Mouse (Mus musculus) forebrain, embryonic 13.5 days (tissue): ENCODE results near the gene Slc12a5. TPM values are rescaled to one million over a fixed set of nuclear protein-coding genes. Genes with fewer than 3 reads are reported as not detected.
A peak's percentile ranks its signal among the peaks of the same experiment; 100 is the strongest.

Source experiments
- ATAC-seq: fragments of 200-750 bp; cut with Nextera tagmentation; 2 replicates; pipeline ENCODE4 v1.8.0; 2017
- H3K27ac ChIP-seq: fragments of 300-500 bp; sonication (generic); 2 replicates; pipeline ENCODE4 v1.5.1; 2015; ENCODE audit warnings: inconsistent platforms, mild to moderate bottlenecking, moderate library complexity
- H3K27me3 ChIP-seq: fragments of 300-500 bp; sonication (generic); 2 replicates; pipeline ENCODE4 v1.6.1; 2015; ENCODE audit warnings: mild to moderate bottlenecking, inconsistent platforms
- H3K36me3 ChIP-seq: fragments of 300-500 bp; sonication (generic); 2 replicates; pipeline ENCODE4 v1.6.1; 2015; ENCODE audit warnings: mild to moderate bottlenecking, inconsistent platforms; ENCODE audit not compliant: poor library complexity, severe bottlenecking
- H3K4me1 ChIP-seq: fragments of 300-500 bp; sonication (generic); 2 replicates; pipeline ENCODE4 v1.6.1; 2015; ENCODE audit warnings: inconsistent platforms
- H3K4me2 ChIP-seq: fragments of 300-500 bp; sonication (generic); 2 replicates; pipeline ENCODE4 v1.6.1; 2015; ENCODE audit warnings: inconsistent platforms, mild to moderate bottlenecking, moderate library complexity
- H3K4me3 ChIP-seq: fragments of 300-500 bp; sonication (generic); 2 replicates; pipeline ENCODE4 v1.5.1; 2015; ENCODE audit warnings: mild to moderate bottlenecking, inconsistent platforms
- H3K9ac ChIP-seq: fragments of 300-500 bp; sonication (generic); 2 replicates; pipeline ENCODE4 v1.6.1; 2015; ENCODE audit warnings: mild to moderate bottlenecking, inconsistent platforms
- H3K9me3 ChIP-seq: fragments of 300-500 bp; sonication (generic); replicated peaks from 2 replicates; pipeline ENCODE4 v1.6.1; 2016; ENCODE audit warnings: inconsistent platforms
- WGBS: fragments of 180-500 bp; shearing (Covaris S2); methylation state at CpG from one replicate; pipeline ENCODE4 v1.1.7; 2015; 5-methylcytosine and 5-hydroxymethylcytosine counted together
- polyA plus RNA-seq: library from polyadenylated mRNA; unstranded; fragments of >200 nt; fragmentation: Nextera tagmentation; extraction: Ambion mirVana; gene quantifications from 2 replicates; pipeline ENCODE4 v1.2.1, GENCODE M21; 2015

The Slc12a5 gene
- polyA plus RNA-seq, 1 experiment from 2014 or later: 5.7 TPM

- peaks cover 71% of the 10 kb centered on the region for H3K4me1 ChIP-seq
- 1% methylated on average over 65 of the region's 65 CpGs for WGBS
These were observed 7.3 kb downstream of the Slc12a5 start for GRCm38 (mm10) chr2:164967761-164968440.

DNA sequence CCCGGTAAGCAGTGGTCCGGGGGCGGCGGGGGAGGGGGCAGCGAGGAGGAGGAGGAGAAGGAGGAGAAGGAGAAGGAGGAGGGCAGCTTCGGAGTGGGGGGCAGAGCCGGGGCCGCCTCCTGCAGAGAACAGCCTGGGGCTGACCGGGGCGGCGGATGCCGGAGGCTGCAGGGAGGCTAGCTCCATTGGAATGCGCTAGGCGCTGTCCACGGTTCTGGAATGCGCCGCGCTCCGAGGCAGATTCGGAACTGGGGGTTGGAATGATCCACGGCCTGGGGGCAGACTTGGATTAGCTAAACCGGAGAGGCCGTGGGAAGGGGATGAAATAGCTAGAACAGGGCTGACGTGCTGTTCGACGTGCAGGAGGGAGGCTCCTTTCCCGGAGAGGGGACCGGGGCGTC is 7.8 kb downstream of the Slc12a5 start:
- Histone ChIP-seq H3K9me3 (no peaks in the 10 kb centered on the region), H3K36me3 (no peaks in the 10 kb centered on the region), H3K27me3 (peaks cover 79% of the 10 kb centered on the region), H3K4me3 (peak overlapping the region; percentile 41), H3K4me2 (peak overlapping the region; percentile 69), H3K27ac (peak overlapping the region; percentile 21), H3K4me1 (peaks cover 68% of the 10 kb centered on the region), H3K9ac (peak overlapping the region; percentile 61)
- under 1% methylated on average over 26 of the region's 29 CpGs for WGBS
- ATAC-seq: no peak

More at GRCm38 (mm10) chr2:164967761-164968440, 7.3 kb downstream of the Slc12a5 start:
- Histone ChIP-seq H3K9me3 (no peaks in the 10 kb centered on the region), H3K36me3 (no peaks in the 10 kb centered on the region), H3K4me3 (peak overlapping the region; percentile 41), H3K27me3 (peaks cover 74% of the 10 kb centered on the region), H3K9ac (peak overlapping the region; percentile 61), H3K4me2 (peak overlapping the region; percentile 69), H3K27ac (peak overlapping the region; percentile 21)
- peak; percentile 54; the same call in 1 of the 2 replicates for ATAC-seq

DNA sequence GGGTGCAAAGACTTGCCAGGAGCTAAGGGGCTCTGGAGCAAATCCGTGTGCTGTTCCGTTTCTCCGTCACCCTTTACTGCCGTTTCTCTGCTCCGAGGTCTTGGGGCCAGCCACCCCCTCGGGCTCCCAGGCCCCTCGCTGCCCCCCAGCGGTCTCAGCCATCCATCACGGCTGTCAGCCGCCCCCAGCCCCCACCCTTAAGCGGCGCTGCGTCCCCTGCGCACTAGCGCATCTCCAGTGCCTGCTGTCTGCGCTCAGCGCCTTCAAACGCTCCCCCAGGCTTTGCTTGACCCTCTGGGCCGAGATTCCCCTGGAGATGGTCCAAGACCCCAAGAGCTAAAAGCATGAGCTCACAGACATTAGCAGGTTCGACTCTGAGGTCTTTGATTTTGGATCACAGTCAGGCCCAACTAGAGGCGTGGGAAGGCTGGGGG is 8.8 kb downstream of the Slc12a5 start:
- Histone ChIP-seq H3K9ac (peak overlapping the region; percentile 61), H3K4me2 (peak overlapping the region; percentile 69), H3K4me3 (peak overlapping the region; percentile 41), H3K36me3 (no peaks in the 10 kb centered on the region), H3K9me3 (no peaks in the 10 kb centered on the region), H3K27ac (no peak overlapping the region), H3K4me1 (peaks cover 59% of the 10 kb centered on the region), H3K27me3 (peaks cover 81% of the 10 kb centered on the region)
- 3% methylated on average over 21 of the region's 21 CpGs for WGBS
- no peak for ATAC-seq

GRCm38 (mm10) chr2:164970631-164971196 is 10.1 kb downstream of the Slc12a5 start:
- Histone ChIP-seq H3K27ac (no peak overlapping the region; the same call in 1 of the 2 replicates), H3K9me3 (no peaks in the 10 kb centered on the region), H3K4me1 (peaks cover 48% of the 10 kb centered on the region), H3K4me3 (peak overlapping the region; percentile 41), H3K27me3 (peaks cover 79% of the 10 kb centered on the region), H3K9ac (peak overlapping the region; percentile 67), H3K4me2 (peak overlapping the region; percentile 69), H3K36me3 (no peaks in the 10 kb centered on the region)
- under 1% methylated on average over 42 of the region's 42 CpGs for WGBS
- peak; percentile 65 for ATAC-seq

DNA sequence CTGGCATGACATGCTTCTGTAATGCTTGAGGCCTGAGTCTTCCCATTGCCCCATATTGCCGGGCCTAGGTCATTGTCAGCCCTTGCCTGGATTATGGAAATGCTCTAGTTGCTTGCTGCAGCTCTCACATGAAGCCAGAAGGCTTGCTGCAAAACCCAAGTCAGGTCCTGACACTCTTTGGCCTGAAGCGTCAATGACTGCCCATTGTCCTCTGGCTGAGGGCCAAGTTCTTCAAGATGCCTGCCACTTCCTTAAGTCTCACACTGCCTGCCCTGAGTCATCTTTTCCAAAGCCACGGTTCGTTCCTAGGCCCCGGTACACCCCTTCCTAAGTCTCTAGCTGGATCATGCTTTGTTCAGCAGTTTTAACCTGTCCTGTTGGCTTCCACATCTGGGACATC is 12.0 kb downstream of the Slc12a5 start:
- H3K9me3 ChIP-seq: no peaks in the 10 kb centered on the region
- no peak overlapping the region for H3K4me2 ChIP-seq
- H3K36me3 ChIP-seq: no peaks in the 10 kb centered on the region
- ATAC-seq: no peak
- no peak overlapping the region for H3K4me3 ChIP-seq
- no peak overlapping the region for H3K27ac ChIP-seq
- H3K27me3 ChIP-seq: peaks cover 59% of the 10 kb centered on the region
- H3K9ac ChIP-seq: no peak overlapping the region
- WGBS: 74% methylated on average over 5 of the region's 5 CpGs
- peaks cover 40% of the 10 kb centered on the region for H3K4me1 ChIP-seq

DNA sequence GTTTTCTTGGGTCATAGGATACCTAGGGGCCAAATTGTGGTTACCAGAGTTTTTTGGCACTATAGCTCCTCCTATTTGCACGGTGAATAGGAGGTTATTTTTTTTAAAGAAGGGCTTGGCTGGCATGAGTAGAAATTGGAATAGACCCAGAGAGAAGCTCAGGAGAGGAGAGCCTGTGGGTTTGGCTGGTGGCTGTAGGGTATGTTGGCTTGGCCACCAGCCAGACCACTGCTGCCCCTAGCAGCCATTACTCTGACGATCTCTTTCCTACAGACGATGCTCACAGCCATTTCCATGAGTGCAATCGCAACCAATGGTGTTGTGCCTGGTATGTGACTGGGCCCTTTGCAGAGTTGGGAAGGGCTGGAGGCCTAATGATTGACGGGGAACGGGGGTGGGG is 15.0 kb downstream of the Slc12a5 start:
- ATAC-seq: no peak
- Histone ChIP-seq H3K27me3 (peaks cover 30% of the 10 kb centered on the region), H3K9ac (no peak overlapping the region), H3K4me3 (no peak overlapping the region), H3K27ac (no peak overlapping the region), H3K4me1 (peaks cover 10% of the 10 kb centered on the region), H3K36me3 (no peaks in the 10 kb centered on the region), H3K9me3 (no peaks in the 10 kb centered on the region), H3K4me2 (no peak overlapping the region)
- 81% methylated on average over 6 of the region's 6 CpGs for WGBS

- H3K9me3 ChIP-seq: no peaks in the 10 kb centered on the region
- H3K9ac ChIP-seq: no peak overlapping the region
- ATAC-seq: no peak
- H3K4me1 ChIP-seq: no peaks in the 10 kb centered on the region
- 26% methylated on average over 7 of the region's 7 CpGs for WGBS
- no peaks in the 10 kb centered on the region for H3K27me3 ChIP-seq
- no peak overlapping the region for H3K27ac ChIP-seq
- no peak overlapping the region for H3K4me2 ChIP-seq
- no peak overlapping the region for H3K4me3 ChIP-seq
- H3K36me3 ChIP-seq: no peaks in the 10 kb centered on the region
These were observed 19.1 kb downstream of the Slc12a5 start for GRCm38 (mm10) chr2:164979749-164980148.

DNA sequence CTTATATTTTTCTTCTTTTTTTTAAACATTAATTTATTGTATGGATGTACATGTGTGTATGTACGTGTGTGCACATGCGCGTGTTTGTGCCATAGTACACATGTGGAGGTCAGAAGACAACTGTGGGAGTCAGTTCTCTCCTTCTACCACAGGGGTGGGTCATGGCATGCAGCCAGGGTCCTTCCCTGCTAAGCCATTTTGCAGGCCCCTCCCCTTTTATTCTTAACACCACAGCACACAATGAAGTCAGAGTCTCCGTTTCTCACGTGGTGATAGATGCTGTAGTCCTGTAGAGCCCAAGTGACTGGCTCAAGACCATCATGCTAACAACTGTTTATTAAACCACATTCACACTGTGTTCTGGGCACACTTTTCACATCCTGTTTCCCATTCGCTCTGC is 25.4 kb downstream of the Slc12a5 start:
- Histone ChIP-seq H3K9ac (no peak overlapping the region), H3K4me2 (no peak overlapping the region), H3K4me1 (no peaks in the 10 kb centered on the region), H3K27me3 (no peaks in the 10 kb centered on the region), H3K9me3 (no peaks in the 10 kb centered on the region), H3K4me3 (no peak overlapping the region), H3K27ac (no peak overlapping the region), H3K36me3 (no peaks in the 10 kb centered on the region)
- no peak for ATAC-seq
- WGBS: 75% methylated on average over 6 of the region's 6 CpGs

GRCm38 (mm10) chr2:164986371-164987027 is 25.9 kb downstream of the Slc12a5 start:
- no peak overlapping the region for H3K9ac ChIP-seq
- 79% methylated on average over 14 of the region's 14 CpGs for WGBS
- H3K4me3 ChIP-seq: no peak overlapping the region
- no peaks in the 10 kb centered on the region for H3K27me3 ChIP-seq
- no peak overlapping the region for H3K27ac ChIP-seq
- ATAC-seq: no peak
- no peaks in the 10 kb centered on the region for H3K9me3 ChIP-seq
- H3K4me2 ChIP-seq: no peak overlapping the region
- H3K4me1 ChIP-seq: no peaks in the 10 kb centered on the region
- H3K36me3 ChIP-seq: no peaks in the 10 kb centered on the region

GRCm38 (mm10) chr2:164988777-164989176 is 28.2 kb downstream of the Slc12a5 start:
- ATAC-seq: no peak
- H3K4me1 ChIP-seq: no peaks in the 10 kb centered on the region
- 73% methylated on average over 13 of the region's 13 CpGs for WGBS
- H3K27me3 ChIP-seq: no peaks in the 10 kb centered on the region
- H3K9me3 ChIP-seq: no peaks in the 10 kb centered on the region
- H3K27ac ChIP-seq: no peak overlapping the region
- H3K4me3 ChIP-seq: no peak overlapping the region
- H3K9ac ChIP-seq: no peak overlapping the region
- no peak overlapping the region for H3K4me2 ChIP-seq
- no peaks in the 10 kb centered on the region for H3K36me3 ChIP-seq

GRCm38 (mm10) chr2:164991111-164991510 is 30.5 kb downstream of the Slc12a5 start:
- H3K9me3 ChIP-seq: no peaks in the 10 kb centered on the region
- no peak overlapping the region for H3K27ac ChIP-seq
- ATAC-seq: no peak
- no peaks in the 10 kb centered on the region for H3K4me1 ChIP-seq
- 76% methylated on average over 3 of the region's 3 CpGs for WGBS
- no peak overlapping the region for H3K4me2 ChIP-seq
- H3K27me3 ChIP-seq: peaks cover 6% of the 10 kb centered on the region
- H3K4me3 ChIP-seq: no peak overlapping the region
- H3K36me3 ChIP-seq: no peaks in the 10 kb centered on the region
- no peak overlapping the region for H3K9ac ChIP-seq

DNA sequence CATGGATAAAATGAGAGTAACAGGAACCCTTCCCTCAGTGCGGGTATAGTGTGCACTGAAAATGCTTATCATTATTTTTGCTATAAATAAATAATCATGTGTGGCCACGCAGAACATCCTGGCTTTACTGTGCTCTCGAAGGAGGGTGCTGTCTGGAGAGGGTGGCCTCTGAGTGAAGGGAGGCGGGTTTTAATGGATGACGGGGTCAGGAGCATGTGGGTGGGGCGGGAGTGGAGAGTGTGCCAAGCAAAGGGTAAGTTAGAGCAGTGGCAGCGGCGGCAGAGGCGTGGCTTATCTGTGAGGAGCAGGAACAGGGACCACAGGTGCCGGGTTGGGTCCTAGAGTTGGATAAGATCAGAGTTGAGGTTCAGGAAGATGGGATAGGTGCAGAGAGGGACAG is 31.2 kb downstream of the Slc12a5 start:
- no peak overlapping the region for H3K9ac ChIP-seq
- no peaks in the 10 kb centered on the region for H3K9me3 ChIP-seq
- 51% methylated on average over 10 of the region's 10 CpGs for WGBS
- peaks cover 13% of the 10 kb centered on the region for H3K27me3 ChIP-seq
- H3K4me3 ChIP-seq: no peak overlapping the region
- no peak overlapping the region for H3K27ac ChIP-seq
- no peaks in the 10 kb centered on the region for H3K36me3 ChIP-seq
- ATAC-seq: no peak
- no peak overlapping the region for H3K4me2 ChIP-seq
- no peaks in the 10 kb centered on the region for H3K4me1 ChIP-seq
